Mouse (Mus musculus): ENCODE measurements around the gene Pramef6.
"Not testable (repeated sequence)": the region's sequence is repeated elsewhere in the genome, so short reads cannot be mapped to it uniquely, and the experiment has no call there.

The Pramef6 gene

DNA sequence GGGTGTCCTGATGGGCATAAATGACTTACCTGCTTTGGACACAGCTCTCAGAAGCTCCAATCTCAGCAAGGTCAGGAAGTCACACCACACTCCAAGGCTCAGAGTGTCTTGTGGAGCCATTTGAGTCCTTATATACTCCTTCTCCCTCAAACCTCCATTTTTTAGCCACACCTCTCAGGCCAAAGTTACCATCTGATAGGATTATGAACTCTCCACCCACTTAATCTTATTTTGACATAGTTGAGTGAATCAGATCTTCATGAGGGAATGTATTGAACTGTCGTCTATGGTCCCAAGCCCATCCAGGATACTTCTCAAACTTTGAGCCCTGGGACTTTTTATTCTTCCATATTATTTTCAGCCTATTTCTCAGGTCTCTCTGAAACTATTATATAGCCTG is at the start of gene Pramef6:
Pramef6 (minus strand) TSS at position 101 of the 400 bp plus-strand sequence.
- not testable (repeated sequence) for DNase-seq (ENCODE audit: extremely low read depth, low read depth, low spot score)

DNA sequence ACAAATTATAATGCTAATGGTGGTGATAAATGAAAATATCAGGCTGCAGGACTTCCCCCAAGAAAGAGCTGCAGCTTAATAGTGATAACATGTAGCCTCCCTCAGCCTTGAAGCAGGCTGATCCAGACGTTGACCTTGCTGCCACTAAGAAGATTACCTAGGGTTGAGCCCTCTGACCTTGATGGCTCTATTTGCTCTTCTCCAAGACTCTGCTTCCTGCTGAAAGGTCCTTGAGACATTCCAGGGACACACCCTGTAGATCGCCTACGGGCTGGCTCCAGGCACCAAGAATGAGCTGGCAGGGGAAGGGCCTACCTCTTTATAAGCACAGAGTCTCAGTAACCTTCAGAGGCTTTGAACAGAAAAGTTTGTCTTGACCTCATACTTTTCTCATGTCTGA is 5.8 kb downstream of the Pramef6 start:
- not testable (repeated sequence) for DNase-seq (ENCODE audit: extremely low read depth, low read depth, low spot score)

DNA sequence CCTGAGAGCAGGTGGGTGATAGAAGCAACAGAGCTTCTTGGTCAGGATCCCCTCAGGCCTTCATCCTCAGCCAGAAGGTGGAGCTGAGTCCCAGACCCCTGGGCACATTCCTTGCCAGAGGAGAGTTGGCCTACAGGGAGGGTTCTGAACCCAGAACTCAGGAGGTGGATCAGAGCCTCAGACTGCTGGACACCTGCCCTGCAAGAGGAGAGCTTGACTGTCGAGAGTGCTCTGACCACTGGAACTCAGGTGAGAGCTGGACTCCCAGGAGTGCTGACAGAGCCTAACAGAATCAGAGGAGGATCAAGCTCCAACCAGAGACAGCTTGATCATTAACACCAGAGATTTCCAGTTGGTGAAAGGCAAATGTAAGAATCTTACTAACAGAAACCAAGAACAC is 17.8 kb downstream of the Pramef6 start:
- not testable (repeated sequence) for DNase-seq (ENCODE audit: extremely low read depth, low read depth, low spot score)

DNA sequence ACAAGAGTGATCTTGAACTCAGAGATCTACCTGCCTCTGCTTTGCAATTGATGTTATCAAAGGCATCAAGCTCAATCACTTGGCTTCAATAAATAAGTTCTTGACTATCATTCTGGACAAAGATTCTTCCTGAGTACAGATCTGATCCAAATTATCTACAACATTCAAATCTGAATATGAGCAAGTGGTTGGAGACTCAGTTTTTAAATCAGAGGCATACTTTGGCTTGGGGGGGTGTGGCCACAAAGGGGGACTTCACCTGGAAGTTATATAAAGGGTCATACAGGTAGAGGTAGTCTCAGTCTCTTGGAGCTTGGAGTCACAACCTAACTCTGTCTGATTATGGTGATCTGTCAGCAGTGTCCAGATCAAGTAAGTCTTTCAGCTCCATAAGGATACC is 54.0 kb downstream of the Pramef6 start, which contains the start of gene Gm13103:
Gm13103 (plus strand) TSS at position 301 of the 400 bp plus-strand sequence.
- not testable (repeated sequence) for DNase-seq (ENCODE audit: extremely low read depth, low read depth, low spot score)
